Mouse (Mus musculus) forebrain, embryonic 16.5 days (tissue): ENCODE results near the gene Sorcs1. TPM values are rescaled to one million over a fixed set of nuclear protein-coding genes. Genes with fewer than 3 reads are reported as not detected.

Experiments used
- ATAC-seq: fragments of 200-750 bp; cut with Nextera tagmentation; 2 replicates; pipeline ENCODE4 v1.8.0; 2017; ENCODE audit warnings: mild to moderate bottlenecking, moderate library complexity
- H3K27ac ChIP-seq: fragments of 300-500 bp; sonication (generic); 2 replicates; pipeline ENCODE4 v1.5.1; 2014; ENCODE audit warnings: low read length, control low read depth
- H3K27me3 ChIP-seq: fragments of 300-500 bp; sonication (generic); replicated peaks from 2 replicates; pipeline ENCODE4 v1.6.1; 2014; ENCODE audit warnings: low read length; ENCODE audit not compliant: control insufficient read depth, insufficient read depth
- H3K36me3 ChIP-seq: fragments of 300-500 bp; sonication (generic); 2 replicates; pipeline ENCODE4 v1.6.1; 2014; ENCODE audit not compliant: control insufficient read depth, insufficient read depth
- H3K4me1 ChIP-seq: fragments of 300-500 bp; sonication (generic); replicated peaks from 2 replicates; pipeline ENCODE4 v1.6.1; 2014; ENCODE audit warnings: low read length; ENCODE audit not compliant: control insufficient read depth, insufficient read depth
- H3K4me2 ChIP-seq: fragments of 300-500 bp; sonication (generic); 2 replicates; pipeline ENCODE4 v1.6.1; 2014; ENCODE audit warnings: mild to moderate bottlenecking, low read length, control low read depth
- H3K4me3 ChIP-seq: fragments of 300-500 bp; sonication (generic); replicated peaks from 2 replicates; pipeline ENCODE4 v1.5.1; 2014; ENCODE audit warnings: mild to moderate bottlenecking, low read length, control low read depth
- H3K9ac ChIP-seq: fragments of 300-500 bp; sonication (generic); replicated peaks from 2 replicates; pipeline ENCODE4 v1.6.1; 2014; ENCODE audit warnings: low read depth, low read length, control low read depth
- H3K9me3 ChIP-seq: fragments of 300-500 bp; sonication (generic); 2 replicates; pipeline ENCODE4 v1.6.1; 2016; ENCODE audit warnings: low read length; ENCODE audit not compliant: control insufficient read depth
- WGBS: fragments of 180-500 bp; shearing (Covaris S2); extraction: QIAGEN DNeasy Blood & Tissue Kit; methylation state at CpG from one replicate; pipeline ENCODE4 v1.1.7; 2014; 5-methylcytosine and 5-hydroxymethylcytosine counted together
- polyA plus RNA-seq: library from polyadenylated mRNA; unstranded; fragments of >200 nt; fragmentation: Nextera tagmentation; extraction: Ambion mirVana; gene quantifications from 2 replicates; pipeline ENCODE4 v1.2.1, GENCODE M21; 2015

Sorcs1 gene
- polyA plus RNA-seq, 1 experiment from 2014 or later = 10.5 TPM

DNA sequence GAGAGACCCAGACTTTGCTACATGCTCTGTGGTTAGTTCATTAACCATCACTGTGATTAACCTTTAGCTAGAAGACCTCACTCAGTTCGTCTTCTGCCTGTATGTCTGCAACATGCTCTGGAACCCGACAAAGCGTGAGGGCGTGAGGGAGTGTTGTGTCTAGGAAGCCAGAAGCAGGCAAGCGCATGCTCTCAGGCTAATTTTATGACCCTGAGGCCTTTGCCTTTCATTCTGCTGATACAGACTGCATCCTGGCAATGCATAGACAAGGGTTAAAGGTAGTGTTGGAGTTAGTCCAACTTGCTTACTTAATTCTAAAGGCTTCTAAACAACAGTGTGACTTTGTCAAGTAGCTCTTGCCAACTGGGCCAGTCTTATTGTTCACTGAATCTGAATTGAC, 458.0 kb downstream of the Sorcs1 start:
- no peak for ATAC-seq
- Histone ChIP-seq H3K4me1 (peaks cover 3% of the 10 kb centered on the region; the same call in 1 of the 2 replicates), H3K4me3 (no peak overlapping the region), H3K4me2 (no peak overlapping the region), H3K27me3 (no peaks in the 10 kb centered on the region), H3K9ac (no peak overlapping the region), H3K36me3 (no peaks in the 10 kb centered on the region), H3K9me3 (no peaks in the 10 kb centered on the region), H3K27ac (no peak overlapping the region)
- 49% methylated on average over 5 of the region's 5 CpGs for WGBS

- 20% methylated on average over 7 of the region's 7 CpGs for WGBS
Measured at GRCm38 (mm10) chr19:50214466-50215228, 463.8 kb downstream of the Sorcs1 start.

GRCm38 (mm10) chr19:50210456-50210855, 468.0 kb downstream of the Sorcs1 start:
- peaks cover 4% of the 10 kb centered on the region for H3K4me1 ChIP-seq
- ATAC-seq = no peak
- H3K9ac ChIP-seq = no peak overlapping the region
- H3K9me3 ChIP-seq = no peaks in the 10 kb centered on the region
- H3K36me3 ChIP-seq = no peaks in the 10 kb centered on the region
- 29% methylated on average over 7 of the region's 7 CpGs for WGBS
- no peak overlapping the region for H3K27ac ChIP-seq
- no peak overlapping the region for H3K4me3 ChIP-seq
- no peak overlapping the region for H3K4me2 ChIP-seq
- H3K27me3 ChIP-seq = no peaks in the 10 kb centered on the region

More at GRCm38 (mm10) chr19:50214466-50215228, 463.8 kb downstream of the Sorcs1 start:
- Histone ChIP-seq H3K27ac (no peak overlapping the region; the same call in 1 of the 2 replicates), H3K4me3 (no peak overlapping the region), H3K9me3 (no peaks in the 10 kb centered on the region), H3K4me1 (peaks cover 4% of the 10 kb centered on the region), H3K36me3 (no peaks in the 10 kb centered on the region), H3K27me3 (no peaks in the 10 kb centered on the region), H3K9ac (no peak overlapping the region), H3K4me2 (no peak overlapping the region)
- ATAC-seq = peak; percentile 78

DNA sequence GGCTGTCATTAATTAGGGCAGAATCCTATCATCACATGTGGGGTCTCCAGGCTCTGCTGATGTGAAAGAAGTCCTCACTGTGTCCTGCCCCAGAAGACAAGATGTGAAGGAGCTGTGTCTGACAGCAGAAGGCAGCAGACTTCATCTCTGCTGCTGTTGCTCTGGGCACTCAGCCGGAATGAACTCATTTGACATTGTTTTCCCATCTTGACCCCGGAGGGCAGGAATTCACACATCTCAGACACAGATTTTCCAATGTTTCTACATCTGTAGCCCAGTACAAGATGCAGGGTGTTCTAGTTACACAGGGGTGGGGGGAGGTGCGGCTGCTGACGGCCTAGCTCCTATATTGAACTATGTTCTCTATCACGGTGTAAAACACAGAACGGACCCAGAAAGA, 474.1 kb downstream of the Sorcs1 start:
- H3K9me3 ChIP-seq = no peaks in the 10 kb centered on the region
- H3K4me1 ChIP-seq = no peaks in the 10 kb centered on the region
- no peaks in the 10 kb centered on the region for H3K36me3 ChIP-seq
- H3K27me3 ChIP-seq = no peaks in the 10 kb centered on the region
- WGBS = 80% methylated on average over 6 of the region's 6 CpGs
- no peak overlapping the region for H3K9ac ChIP-seq
- H3K27ac ChIP-seq = no peak overlapping the region
- no peak for ATAC-seq
- no peak overlapping the region for H3K4me2 ChIP-seq
- H3K4me3 ChIP-seq = no peak overlapping the region

- H3K4me2 ChIP-seq = no peak overlapping the region
- no peak overlapping the region for H3K4me3 ChIP-seq
- H3K9me3 ChIP-seq = no peaks in the 10 kb centered on the region
- ATAC-seq = no peak
- no peaks in the 10 kb centered on the region for H3K4me1 ChIP-seq
- no peaks in the 10 kb centered on the region for H3K27me3 ChIP-seq
- no peak overlapping the region for H3K9ac ChIP-seq
- WGBS = 94% methylated on average over 1 of the region's 1 CpGs
- H3K27ac ChIP-seq = no peak overlapping the region
- no peaks in the 10 kb centered on the region for H3K36me3 ChIP-seq
Measured at GRCm38 (mm10) chr19:50196592-50196991, 481.9 kb downstream of the Sorcs1 start.

DNA sequence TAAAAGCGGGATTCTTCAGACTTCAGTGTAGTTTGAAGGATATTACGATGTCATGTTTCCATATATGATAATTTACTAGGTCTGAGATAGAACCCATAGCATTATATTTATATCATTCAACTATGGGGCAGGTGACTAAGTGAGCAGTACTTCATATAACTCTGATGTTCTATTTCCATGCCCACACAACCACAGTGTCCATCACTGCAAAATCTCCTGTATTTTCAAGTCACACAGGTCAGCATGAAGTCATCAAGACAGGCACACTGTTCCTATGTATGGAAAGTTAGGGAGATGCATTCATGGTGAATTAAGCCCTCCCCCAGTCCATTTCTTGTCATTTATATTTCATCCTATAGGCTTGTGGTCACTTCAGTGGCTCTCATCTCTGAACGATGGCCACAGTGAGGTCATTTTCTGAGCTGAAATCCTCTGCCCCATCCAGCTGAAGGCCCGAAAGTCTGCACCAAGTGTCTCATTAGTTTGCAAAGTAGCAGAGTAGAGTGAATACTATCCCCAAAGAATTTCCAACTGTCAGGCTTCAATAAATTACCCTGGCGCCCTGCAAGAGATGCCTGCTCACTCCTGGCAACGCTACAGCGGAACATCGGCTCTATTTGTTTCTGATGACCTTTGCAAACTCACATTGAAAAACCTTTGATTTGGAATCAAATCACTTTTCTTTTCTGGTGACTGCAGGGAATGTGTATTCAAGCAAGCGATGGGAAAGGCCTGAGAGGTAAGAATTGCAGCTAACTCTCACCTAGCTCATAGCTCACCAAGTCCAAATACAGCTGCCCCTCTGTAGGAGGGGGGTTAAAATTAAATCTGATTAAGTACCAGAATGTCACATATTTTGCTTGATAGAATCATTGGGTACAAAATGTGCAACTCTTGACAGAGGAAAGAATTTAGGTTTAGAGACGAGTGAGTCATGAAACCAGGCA, 492.4 kb downstream of the Sorcs1 start:
- no peaks in the 10 kb centered on the region for H3K36me3 ChIP-seq
- no peak overlapping the region for H3K9ac ChIP-seq
- 0 out of 2 replicates have a peak, but pooled peaks cover 2% of the 10 kb centered on the region for H3K4me1 ChIP-seq
- H3K9me3 ChIP-seq = no peaks in the 10 kb centered on the region
- no peak overlapping the region for H3K27ac ChIP-seq
- no peak overlapping the region for H3K4me3 ChIP-seq
- ATAC-seq = no peak
- 54% methylated on average over 10 of the region's 10 CpGs for WGBS
- H3K4me2 ChIP-seq = no peak overlapping the region
- no peaks in the 10 kb centered on the region for H3K27me3 ChIP-seq

DNA sequence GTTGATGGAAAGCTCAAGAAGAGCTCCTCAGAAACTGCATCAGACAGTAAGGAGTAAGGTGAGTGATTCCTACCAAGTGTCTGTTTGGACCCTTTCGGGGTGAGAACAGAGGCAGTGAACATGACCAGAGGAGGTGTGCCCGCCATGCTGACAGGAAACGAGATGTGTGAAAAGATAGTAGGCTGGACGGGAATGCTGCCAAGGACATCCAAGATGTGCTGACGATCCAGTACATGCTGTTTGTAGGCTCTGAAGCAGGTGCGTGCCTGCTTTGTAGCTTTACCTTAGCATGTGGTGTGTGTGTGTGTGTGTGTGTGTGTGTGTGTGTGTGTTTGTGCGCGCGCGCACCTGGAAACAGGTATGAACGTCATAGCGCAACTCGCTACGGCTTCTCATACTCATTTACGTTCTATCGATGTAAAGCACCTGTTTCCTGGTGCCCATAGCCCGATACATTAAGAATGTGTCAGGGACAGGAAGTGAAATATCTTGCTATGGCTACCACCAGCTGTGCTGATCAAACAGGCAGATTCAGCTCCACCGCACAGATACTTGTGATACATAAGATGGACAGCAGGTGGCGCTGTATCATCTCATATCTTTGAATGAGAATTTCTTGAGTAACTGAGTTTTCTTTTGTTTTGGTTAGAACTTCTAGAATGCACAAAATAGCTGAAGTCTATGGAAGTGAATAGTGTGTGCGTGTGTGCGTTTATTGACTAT, 493.4 kb downstream of the Sorcs1 start:
- H3K27ac ChIP-seq = no peak overlapping the region
- no peaks in the 10 kb centered on the region for H3K9me3 ChIP-seq
- peak; percentile 28; the same call in 1 of the 2 replicates for ATAC-seq
- H3K36me3 ChIP-seq = no peaks in the 10 kb centered on the region
- H3K4me3 ChIP-seq = no peak overlapping the region
- no peak overlapping the region for H3K4me2 ChIP-seq
- WGBS = 58% methylated on average over 21 of the region's 21 CpGs
- H3K27me3 ChIP-seq = no peaks in the 10 kb centered on the region
- no peak overlapping the region for H3K9ac ChIP-seq
- H3K4me1 ChIP-seq = 0 out of 2 replicates have a peak, but pooled peaks cover 2% of the 10 kb centered on the region

- Histone ChIP-seq H3K4me2 (no peak overlapping the region), H3K9me3 (no peaks in the 10 kb centered on the region), H3K4me3 (no peak overlapping the region), H3K4me1 (no peaks in the 10 kb centered on the region), H3K27ac (no peak overlapping the region), H3K27me3 (no peaks in the 10 kb centered on the region), H3K36me3 (no peaks in the 10 kb centered on the region), H3K9ac (no peak overlapping the region)
- 46% methylated on average over 4 of the region's 4 CpGs for WGBS
- peak; percentile 58 for ATAC-seq
Measured at GRCm38 (mm10) chr19:50178851-50179250, 499.6 kb downstream of the Sorcs1 start.

DNA sequence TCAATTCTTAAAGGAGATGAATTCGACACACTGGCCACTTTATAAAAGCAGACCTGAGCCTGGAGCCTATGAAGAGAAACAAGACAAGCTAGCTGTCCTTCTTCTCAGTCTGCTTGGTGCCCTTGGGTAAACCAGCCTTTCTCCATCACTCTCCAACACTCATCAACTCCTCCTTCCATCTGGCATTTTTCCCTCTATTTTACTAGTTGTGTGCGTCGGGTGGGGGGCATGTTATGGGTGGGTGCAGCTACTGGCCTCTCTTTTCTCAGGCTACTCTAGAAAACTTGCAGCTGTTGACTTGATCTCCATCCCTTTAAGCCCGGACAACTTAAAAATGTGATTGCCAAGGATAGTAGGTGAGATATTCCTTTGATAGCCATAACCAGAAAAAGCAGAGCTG, 500.3 kb downstream of the Sorcs1 start:
- Histone ChIP-seq H3K27me3 (no peaks in the 10 kb centered on the region), H3K9ac (no peak overlapping the region), H3K4me1 (no peaks in the 10 kb centered on the region), H3K4me2 (no peak overlapping the region), H3K9me3 (no peaks in the 10 kb centered on the region), H3K4me3 (no peak overlapping the region), H3K36me3 (no peaks in the 10 kb centered on the region), H3K27ac (no peak overlapping the region)
- no peak for ATAC-seq
- 91% methylated on average over 4 of the region's 4 CpGs for WGBS
